Mouse (Mus musculus) heart, embryonic 11.5 days (tissue): ENCODE measurements around the gene Zbtb3. TPM values are rescaled to one million over a fixed set of nuclear protein-coding genes. Genes with fewer than 3 reads are reported as not detected.

Source experiments
- ATAC-seq: fragments of 200-750 bp; cut with Nextera tagmentation; replicated peaks from 2 replicates; pipeline ENCODE4 v1.8.0; 2017; ENCODE audit warnings: moderate library complexity; ENCODE audit not compliant: insufficient number of reproducible peaks, low FRiP score, low TSS enrichment
- H3K27ac ChIP-seq: fragments of 300-500 bp; sonication (generic); 2 replicates; pipeline ENCODE4 v1.5.1; 2014; ENCODE audit warnings: mild to moderate bottlenecking, low read depth, low read length
- H3K27me3 ChIP-seq: fragments of 300-500 bp; sonication (generic); 2 replicates; pipeline ENCODE4 v1.6.1; 2014; ENCODE audit warnings: mild to moderate bottlenecking, low read length, mixed read lengths; ENCODE audit not compliant: control insufficient read depth, insufficient read depth
- H3K36me3 ChIP-seq: fragments of 300-500 bp; sonication (generic); 2 replicates; pipeline ENCODE4 v1.6.1; 2014; ENCODE audit warnings: mild to moderate bottlenecking, low read length, moderate library complexity, mixed read lengths; ENCODE audit not compliant: control insufficient read depth, insufficient read depth
- H3K4me1 ChIP-seq: fragments of 300-500 bp; sonication (generic); 2 replicates; pipeline ENCODE4 v1.6.1; 2014; ENCODE audit warnings: low read length; ENCODE audit not compliant: control insufficient read depth, insufficient read depth
- H3K4me2 ChIP-seq: fragments of 300-500 bp; sonication (generic); 2 replicates; pipeline ENCODE4 v1.6.1; 2014; ENCODE audit warnings: mild to moderate bottlenecking, moderate library complexity
- H3K4me3 ChIP-seq: fragments of 300-500 bp; sonication (generic); 2 replicates; pipeline ENCODE4 v1.5.1; 2014; ENCODE audit warnings: low read depth, low read length
- H3K9ac ChIP-seq: fragments of 300-500 bp; sonication (generic); 2 replicates; pipeline ENCODE4 v1.6.1; 2014; ENCODE audit warnings: mild to moderate bottlenecking, low read depth, low read length, moderate library complexity
- H3K9me3 ChIP-seq: fragments of 300-500 bp; sonication (generic); replicated peaks from 2 replicates; pipeline ENCODE4 v1.6.1; 2016; ENCODE audit warnings: low read length; ENCODE audit not compliant: control insufficient read depth
- WGBS: fragments of 180-500 bp; shearing (Covaris S2); extraction: QIAGEN DNeasy Blood & Tissue Kit; methylation state at CpG from one replicate; pipeline ENCODE4 v1.1.7; 2014; ENCODE audit not compliant: insufficient replicate concordance; 5-methylcytosine and 5-hydroxymethylcytosine counted together
- polyA plus RNA-seq: library from polyadenylated mRNA; unstranded; fragments of >200 nt; fragmentation: Nextera tagmentation; extraction: Ambion mirVana; gene quantifications from 2 replicates; pipeline ENCODE4 v1.2.1, GENCODE M21; 2014

The Zbtb3 gene
- polyA plus RNA-seq, 1 experiment from 2014 or later = 5.2 TPM

DNA sequence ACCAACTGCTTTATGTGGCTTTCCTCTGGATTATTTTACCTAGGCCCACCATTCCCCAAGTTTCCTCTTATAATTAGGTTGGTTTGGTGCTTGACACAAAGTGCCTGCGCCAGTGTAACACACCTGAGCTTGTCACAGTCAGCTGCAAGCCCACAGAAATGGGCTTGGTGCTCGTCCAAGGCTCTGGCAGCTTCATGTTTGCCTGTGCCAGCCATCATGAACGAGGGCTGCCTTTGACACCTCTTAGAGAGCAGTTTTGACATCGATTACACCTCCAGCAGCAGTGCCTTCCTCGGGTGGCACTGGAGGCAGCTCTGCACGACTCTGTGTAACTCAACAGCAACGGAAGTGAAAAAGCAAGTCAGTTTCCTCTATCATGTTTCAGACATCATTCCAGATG, 12.2 kb upstream of the Zbtb3 start:
- H3K4me1 ChIP-seq = no peaks in the 10 kb centered on the region
- H3K4me3 ChIP-seq = no peak overlapping the region
- WGBS = 70% methylated on average over 7 of the region's 7 CpGs
- peaks cover 26% of the 10 kb centered on the region for H3K36me3 ChIP-seq
- H3K9ac ChIP-seq = no peak overlapping the region
- no peaks in the 10 kb centered on the region for H3K9me3 ChIP-seq
- H3K4me2 ChIP-seq = no peak overlapping the region
- no peak for ATAC-seq
- H3K27me3 ChIP-seq = no peaks in the 10 kb centered on the region
- no peak overlapping the region for H3K27ac ChIP-seq

DNA sequence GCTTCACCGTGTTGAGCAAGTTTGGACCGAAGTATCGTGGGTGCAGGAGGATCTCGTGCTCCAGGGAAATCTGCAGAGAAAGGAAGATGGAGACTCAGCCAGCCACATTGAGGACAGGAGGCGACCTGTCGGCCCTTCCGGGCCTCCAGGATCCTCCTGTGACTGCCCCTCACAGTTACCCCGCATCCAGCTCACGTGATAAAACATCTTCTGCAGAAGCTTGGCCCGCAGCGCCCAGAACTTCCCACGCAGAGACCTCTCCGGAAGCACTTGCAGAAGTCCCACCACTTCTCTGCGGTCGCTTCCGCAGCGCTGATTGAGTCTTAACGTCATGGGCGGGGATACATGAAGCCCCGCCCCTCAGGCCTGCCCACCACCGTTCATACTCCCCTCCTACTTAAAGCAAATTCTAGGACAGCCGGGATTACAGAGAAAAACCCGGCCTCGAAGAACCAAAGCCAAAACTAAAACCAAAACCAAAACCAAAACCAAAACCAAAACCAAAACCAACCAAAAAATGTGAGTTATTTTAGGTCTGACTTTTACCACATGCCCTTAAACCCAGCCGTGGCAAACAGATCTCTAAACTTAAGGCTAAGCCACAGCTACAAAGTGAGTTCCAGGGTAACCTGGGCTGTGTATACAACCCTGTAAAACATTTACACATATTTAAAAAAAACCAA, 4.0 kb upstream of the Zbtb3 start, which contains the start of gene Polr2g:
TSS of gene Polr2g (minus strand) at position 314 of the 683 bp plus-strand sequence.
- H3K4me1 ChIP-seq = peaks cover 7% of the 10 kb centered on the region; the same call in 1 of the 2 replicates
- no peaks in the 10 kb centered on the region for H3K27me3 ChIP-seq
- H3K4me2 ChIP-seq = peak within 1 kb of the TSS; percentile 77
- 2% methylated on average over 25 of the region's 25 CpGs for WGBS
- H3K4me3 ChIP-seq = peak within 1 kb of the TSS; percentile 91
- peaks cover 17% of the 10 kb centered on the region for H3K36me3 ChIP-seq
- H3K9ac ChIP-seq = peak within 1 kb of the TSS; percentile 94
- no peaks in the 10 kb centered on the region for H3K9me3 ChIP-seq
- H3K27ac ChIP-seq = peak within 1 kb of the TSS; percentile 70
- ATAC-seq = peak; percentile 82

DNA sequence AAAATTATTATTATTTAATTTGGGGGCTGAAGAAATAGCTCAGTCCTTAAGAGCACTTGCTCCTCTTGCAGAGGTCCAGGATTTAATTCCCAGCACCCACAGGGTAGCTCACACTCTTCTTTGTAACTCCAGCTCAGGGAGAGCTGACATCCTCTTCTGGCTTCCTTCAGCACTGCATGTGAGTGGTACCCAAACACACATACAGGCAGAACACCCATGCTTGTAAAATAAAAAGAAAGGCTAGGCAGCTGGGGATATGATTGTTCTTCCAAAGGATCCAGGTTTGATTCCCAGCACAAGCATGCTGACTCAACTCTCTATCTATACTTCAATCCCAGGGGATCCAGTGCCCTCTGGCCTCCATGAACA, 3.4 kb upstream of the Zbtb3 start:
- H3K4me1 ChIP-seq = peaks cover 7% of the 10 kb centered on the region; the same call in 1 of the 2 replicates
- H3K27ac ChIP-seq = no peak overlapping the region

DNA sequence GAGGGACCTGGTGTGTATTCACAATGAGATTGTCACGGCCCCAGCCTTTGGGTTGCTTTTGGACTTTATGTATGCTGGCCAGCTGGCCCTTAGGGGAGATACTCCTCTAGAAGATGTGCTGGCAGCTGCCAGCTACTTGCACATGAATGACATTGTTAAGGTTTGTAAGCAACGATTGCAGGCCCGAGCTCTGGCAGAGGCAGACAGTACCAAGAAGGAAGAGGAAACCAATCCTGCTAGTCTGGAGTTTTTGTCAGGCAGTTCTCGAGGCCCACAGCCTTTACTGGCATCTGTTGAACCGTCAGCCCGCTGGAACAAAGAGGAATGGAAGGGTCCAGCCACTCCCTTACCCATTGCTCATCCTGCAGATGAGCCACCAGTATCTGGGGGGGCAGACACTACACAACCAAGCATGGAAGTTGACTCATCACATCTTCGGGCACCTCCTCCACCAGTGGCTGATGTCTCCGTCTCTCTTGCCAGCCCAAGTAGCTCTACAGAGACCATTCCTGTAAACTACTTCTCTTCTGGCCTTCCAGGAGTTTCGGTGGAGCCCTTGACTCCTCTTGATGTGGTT, 937 bp downstream of the Zbtb3 start:
- no peaks in the 10 kb centered on the region for H3K9me3 ChIP-seq
- H3K27me3 ChIP-seq = no peaks in the 10 kb centered on the region
- H3K4me3 ChIP-seq = peak overlapping the region; percentile 63
- 91% methylated on average over 9 of the region's 9 CpGs for WGBS
- ATAC-seq = no peak
- peak overlapping the region; percentile 88 for H3K4me2 ChIP-seq
- H3K4me1 ChIP-seq = peaks cover 3% of the 10 kb centered on the region; the same call in 1 of the 2 replicates
- H3K27ac ChIP-seq = 0 out of 2 replicates have a peak overlapping the region, but pooled peaks have one; percentile 82
- no peak overlapping the region for H3K9ac ChIP-seq
- peaks cover 4% of the 10 kb centered on the region for H3K36me3 ChIP-seq

More for the DNA sequence above, 3.4 kb upstream of the Zbtb3 start:
- peak overlapping the region; percentile 91 for H3K4me3 ChIP-seq
- no peak for ATAC-seq
- peak overlapping the region; percentile 77 for H3K4me2 ChIP-seq
- H3K9me3 ChIP-seq = no peaks in the 10 kb centered on the region
- H3K9ac ChIP-seq = peak overlapping the region; percentile 94; the same call in 1 of the 2 replicates
- H3K36me3 ChIP-seq = peaks cover 12% of the 10 kb centered on the region
- H3K27me3 ChIP-seq = no peaks in the 10 kb centered on the region

DNA sequence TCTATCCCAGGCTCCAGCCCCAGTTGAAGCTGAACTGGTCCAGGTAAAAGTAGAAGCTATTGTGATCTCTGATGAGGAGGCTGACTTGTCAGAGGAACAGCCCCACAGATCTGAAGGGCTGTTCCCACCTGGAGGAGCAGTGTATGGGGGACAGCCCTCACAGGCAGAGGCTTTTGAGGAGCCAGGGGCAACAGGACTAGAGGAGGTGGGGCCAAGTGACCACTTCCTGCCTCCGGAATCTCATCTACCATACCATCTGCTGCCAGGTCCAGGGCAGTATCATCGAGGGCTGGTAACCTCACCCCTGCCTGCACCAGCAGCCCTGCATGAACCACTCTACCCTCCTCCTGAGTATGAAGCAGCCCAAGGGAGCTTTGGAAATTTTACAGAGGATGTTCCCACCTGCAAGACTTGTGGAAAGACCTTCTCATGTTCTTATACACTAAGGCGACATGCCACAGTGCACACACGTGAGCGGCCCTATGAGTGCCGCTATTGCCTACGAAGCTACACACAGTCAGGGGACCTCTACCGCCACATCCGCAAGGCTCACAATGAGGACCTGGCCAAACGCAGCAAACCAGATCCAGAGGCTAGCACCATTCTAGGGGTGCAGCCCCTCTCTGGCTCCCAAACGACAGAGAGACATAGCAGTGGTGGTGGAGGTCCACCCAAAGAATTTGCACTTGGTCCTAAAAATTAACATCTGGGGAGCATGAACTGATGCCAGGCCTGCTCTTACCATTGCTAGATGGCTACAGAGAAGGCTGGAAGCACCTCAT, 1.7 kb downstream of the Zbtb3 start:
- no peak overlapping the region for H3K27ac ChIP-seq
- H3K4me2 ChIP-seq = no peak overlapping the region
- H3K9me3 ChIP-seq = no peaks in the 10 kb centered on the region
- 85% methylated on average over 11 of the region's 11 CpGs for WGBS
- no peaks in the 10 kb centered on the region for H3K27me3 ChIP-seq
- ATAC-seq = no peak
- peaks cover 4% of the 10 kb centered on the region for H3K36me3 ChIP-seq
- H3K4me1 ChIP-seq = peaks cover 3% of the 10 kb centered on the region; the same call in 1 of the 2 replicates
- H3K4me3 ChIP-seq = no peak overlapping the region
- no peak overlapping the region for H3K9ac ChIP-seq

DNA sequence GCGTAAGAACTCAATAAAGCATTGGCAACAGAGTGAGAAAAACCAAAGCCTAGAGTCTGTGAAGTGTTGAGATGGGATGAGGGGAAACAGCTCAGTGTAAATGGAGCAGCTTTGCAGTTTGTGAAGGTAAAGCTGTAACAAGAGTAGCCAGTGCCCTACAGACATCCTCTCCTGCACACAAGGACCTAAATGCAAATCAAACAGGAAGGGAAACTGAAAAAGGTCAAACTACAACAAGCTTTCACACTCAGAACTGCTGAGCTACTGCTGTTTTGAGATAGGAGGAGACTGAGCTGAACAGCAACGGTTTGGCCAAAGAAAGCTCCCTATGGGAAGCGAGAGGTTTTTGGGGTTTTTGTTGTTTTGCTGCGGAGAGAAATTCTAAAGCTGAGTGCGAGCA, 4.5 kb downstream of the Zbtb3 start:
- ATAC-seq = no peak
- H3K9ac ChIP-seq = no peak overlapping the region
- 92% methylated on average over 5 of the region's 5 CpGs for WGBS
- H3K27ac ChIP-seq = no peak overlapping the region
- peaks cover 3% of the 10 kb centered on the region; the same call in 1 of the 2 replicates for H3K4me1 ChIP-seq
- no peaks in the 10 kb centered on the region for H3K27me3 ChIP-seq
- no peaks in the 10 kb centered on the region for H3K9me3 ChIP-seq
- no peak overlapping the region for H3K4me2 ChIP-seq
- H3K36me3 ChIP-seq = peaks cover 10% of the 10 kb centered on the region
- no peak overlapping the region for H3K4me3 ChIP-seq

DNA sequence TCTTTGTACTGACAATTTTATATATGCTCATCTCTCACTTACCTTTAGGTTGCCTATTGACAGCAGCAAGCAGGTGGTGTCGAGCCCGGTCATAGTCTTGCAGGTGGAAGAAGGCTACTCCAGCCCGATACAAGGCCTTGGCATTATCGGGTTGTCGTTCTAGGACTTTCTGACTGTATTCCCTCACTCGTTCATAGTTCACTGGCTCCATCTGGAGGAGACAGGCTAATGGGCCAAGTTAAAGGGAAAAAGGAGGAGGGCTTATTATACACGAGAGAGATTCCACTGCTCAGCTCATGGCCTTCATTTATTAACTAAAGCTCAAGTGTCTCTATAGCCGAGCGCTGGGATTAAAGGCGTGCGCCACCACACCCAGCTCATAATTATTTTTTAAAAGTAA, 13.5 kb downstream of the Zbtb3 start:
- Histone ChIP-seq H3K4me2 (no peak overlapping the region), H3K4me1 (peaks cover 7% of the 10 kb centered on the region), H3K4me3 (no peak overlapping the region), H3K9ac (no peak overlapping the region), H3K36me3 (peaks cover 9% of the 10 kb centered on the region), H3K27ac (no peak overlapping the region), H3K27me3 (no peaks in the 10 kb centered on the region), H3K9me3 (no peaks in the 10 kb centered on the region)
- no peak for ATAC-seq
- 85% methylated on average over 11 of the region's 11 CpGs for WGBS

DNA sequence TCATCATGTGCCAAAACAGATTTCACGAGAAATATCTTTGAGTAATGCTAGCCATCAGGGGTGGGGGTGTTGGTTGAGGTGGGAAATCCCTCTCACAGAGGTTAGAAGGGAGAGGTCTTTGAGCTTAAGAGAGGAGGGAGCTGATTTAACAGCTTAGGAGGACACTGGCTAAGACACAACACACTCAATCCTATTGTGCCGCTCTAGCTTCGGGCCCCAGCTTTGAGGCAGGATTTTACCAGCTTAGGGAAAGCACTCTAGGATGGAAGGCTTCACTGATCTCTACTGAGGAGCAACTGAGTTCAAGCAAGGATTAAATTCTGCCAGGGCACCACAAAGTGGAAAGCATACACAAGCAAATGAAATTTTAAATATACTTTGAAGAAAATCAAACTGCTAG, 14.6 kb downstream of the Zbtb3 start:
- peak overlapping the region; percentile 0; the same call in 1 of the 2 replicates for H3K4me2 ChIP-seq
- peaks cover 9% of the 10 kb centered on the region for H3K36me3 ChIP-seq
- ATAC-seq = no peak
- H3K9ac ChIP-seq = peak overlapping the region; percentile 29
- H3K4me1 ChIP-seq = peaks cover 10% of the 10 kb centered on the region
- H3K27ac ChIP-seq = no peak overlapping the region
- H3K9me3 ChIP-seq = no peaks in the 10 kb centered on the region
- no peaks in the 10 kb centered on the region for H3K27me3 ChIP-seq
- WGBS = 79% methylated on average over 3 of the region's 3 CpGs
- no peak overlapping the region for H3K4me3 ChIP-seq
